Mouse (Mus musculus) ES-E14 (cell line): ENCODE results near the gene Eif2s2. TPM values are rescaled to one million over a fixed set of nuclear protein-coding genes. Genes with fewer than 3 reads are reported as not detected.

Experiments
- DNase-seq: peaks from one replicate; pipeline ENCODE4 v3.0.0-alpha.2; 2013; ENCODE audit warnings: low read depth, low spot score
- H3K27ac ChIP-seq: 2 replicates; pipeline ENCODE4 v1.5.1; 2012; ENCODE audit warnings: low read depth, mild to moderate bottlenecking, low read length, moderate library complexity, mixed read lengths; ENCODE audit not compliant: poor library complexity, insufficient read depth, severe bottlenecking
- H3K36me3 ChIP-seq: 2 replicates; pipeline ENCODE4 v1.6.1; 2012; ENCODE audit warnings: mild to moderate bottlenecking, low read length, moderate library complexity, mixed read lengths; ENCODE audit not compliant: control insufficient read depth, poor library complexity, insufficient read depth, severe bottlenecking
- H3K4me1 ChIP-seq, 2 experiments: fragments of 150-350 bp in 1 of 2; sonication (generic) in 1 of 2; 2 replicates each; pipeline ENCODE4 v1.6.1; 2012; ENCODE audit warnings: low read length in 2 of 2, mild to moderate bottlenecking in 1 of 2, mixed read lengths in 1 of 2; ENCODE audit not compliant: control insufficient read depth in 2 of 2, insufficient read depth in 2 of 2, poor library complexity in 1 of 2
- H3K4me3 ChIP-seq, 2 experiments: fragments of 150-350 bp in 1 of 2; sonication (generic) in 1 of 2; 2 replicates each; pipeline ENCODE4 v1.5.1; 2012; ENCODE audit warnings: low read length in 2 of 2, low read depth in 1 of 2, mild to moderate bottlenecking in 1 of 2, mixed read lengths in 1 of 2; ENCODE audit not compliant: insufficient read depth in 1 of 2, poor library complexity in 1 of 2, severe bottlenecking in 1 of 2
- H3K9ac ChIP-seq: 2 replicates; pipeline ENCODE4 v1.6.1; 2012; ENCODE audit warnings: low read depth, mild to moderate bottlenecking, low read length, mixed read lengths; ENCODE audit not compliant: poor library complexity, insufficient read depth, severe bottlenecking
- H3K9me3 ChIP-seq: fragments of 150-350 bp; sonication (generic); 2 replicates; pipeline ENCODE4 v1.6.1; 2012; ENCODE audit warnings: low read depth, mild to moderate bottlenecking, low read length; ENCODE audit not compliant: control insufficient read depth, insufficient read depth
- CHD2 ChIP-seq: IDR thresholded peaks from 2 replicates; pipeline ENCODE4 v1.6.1; 2014; ENCODE audit warnings: mild to moderate bottlenecking, low read depth, low read length, inconsistent platforms
- HCFC1 ChIP-seq: IDR thresholded peaks from 2 replicates; pipeline ENCODE4 v1.6.1; 2012; ENCODE audit warnings: low read length, inconsistent platforms, borderline replicate concordance; ENCODE audit not compliant: insufficient read depth
- MAFK ChIP-seq: IDR thresholded peaks from 2 replicates; pipeline ENCODE4 v1.6.1; 2014; ENCODE audit warnings: mild to moderate bottlenecking, low read depth, low read length, inconsistent platforms; ENCODE audit not compliant: insufficient read depth
- ZC3H11A ChIP-seq: IDR thresholded peaks from 2 replicates; pipeline ENCODE4 v1.6.1; 2012; ENCODE audit warnings: low read depth, mild to moderate bottlenecking, inconsistent platforms, low read length, borderline replicate concordance
- ZNF384 ChIP-seq: IDR thresholded peaks from 2 replicates; pipeline ENCODE4 v1.6.1; 2012; ENCODE audit warnings: low read depth, low read length, inconsistent platforms
- in situ Hi-C, 2 experiments: fragments of 600-800 bp; cut with MboI; formaldehyde crosslinking; loops; one replicate each; pipeline ENCODE4 v1.15.1; 2025; ENCODE audit warnings: low sequenced_read_pairs in 2 of 2, inconsistent platforms in 1 of 2; ENCODE audit not compliant: unreplicated experiment in 2 of 2
- total RNA-seq: library from RNA; depleted of rRNA; stranded (reverse); fragments of 300-350 nt; gene quantifications from 2 replicates; pipeline ENCODE4 v1.2.3, GENCODE M21; 2012; rRNA removed

Eif2s2 gene
- total RNA-seq: 140 and 229 TPM in 2 replicates

GRCm38 (mm10) chr2:154892201-154893044 lies at the start of gene Eif2s2:
Gene Eif2s2, minus strand, starts transcription at chr2:154892935.
- Histone ChIP-seq H3K9ac (peak within 1 kb of the TSS; percentile 95), H3K27ac (peak within 1 kb of the TSS; percentile 94), H3K36me3 (peaks cover 9% of the 10 kb centered on the region), H3K9me3 (no peaks in the 10 kb centered on the region), H3K4me3 (peak within 1 kb of the TSS; percentile 78 to 95), H3K4me1 (peaks cover 0 to 17% of the 10 kb centered on the region in 2 experiments; a peak in 1 of 4 replicates)
- TF ChIP-seq ZC3H11A: no peak
- TF ChIP-seq ZNF384: no peak
- TF ChIP-seq HCFC1: peak; percentile 98
- peak; percentile 32; the same call in 1 of the 2 replicates for TF ChIP-seq CHD2
- TF ChIP-seq MAFK: no peak
- peak; percentile 96 for DNase-seq
- in situ Hi-C loops: no loop called here

- no peaks in the 10 kb centered on the region for H3K9me3 ChIP-seq
- no peak overlapping the region for H3K4me3 ChIP-seq
- H3K27ac ChIP-seq: no peak overlapping the region
- DNase-seq: no peak
- H3K9ac ChIP-seq: no peak overlapping the region
- TF ChIP-seq HCFC1 (no peak), CHD2 (no peak), ZC3H11A (no peak), ZNF384 (no peak), MAFK (no peak)
- in situ Hi-C loops: loop anchor here (10.0 to 25.0 kb wide), 2 partner anchors 230 to 237 kb away; no protein-coding TSS in a partner anchor
- H3K36me3 ChIP-seq: no peaks in the 10 kb centered on the region
- H3K4me1 ChIP-seq: peaks cover 0 to 1% of the 10 kb centered on the region in 2 experiments; a peak in 1 of 4 replicates
Measured at GRCm38 (mm10) chr2:154941952-154942351, 49.2 kb upstream of the Eif2s2 start.

- no peak overlapping the region for H3K4me3 ChIP-seq
- no peak overlapping the region for H3K27ac ChIP-seq
- in situ Hi-C loops: loop anchor here in 1 of 2 experiments (25.0 kb wide), 1 partner anchor 225 kb away; no protein-coding TSS in a partner anchor
- no peaks in the 10 kb centered on the region for H3K36me3 ChIP-seq
- TF ChIP-seq ZNF384 (no peak), MAFK (no peak), HCFC1 (no peak), ZC3H11A (no peak), CHD2 (no peak)
- H3K4me1 ChIP-seq: no peaks in the 10 kb centered on the region
- DNase-seq: no peak
- no peak overlapping the region for H3K9ac ChIP-seq
- H3K9me3 ChIP-seq: no peaks in the 10 kb centered on the region
Measured at GRCm38 (mm10) chr2:154937547-154938390, 45.0 kb upstream of the Eif2s2 start.

- in situ Hi-C loops: loop anchor here in 1 of 2 experiments (25.0 kb wide), 1 partner anchor 224 kb away; no protein-coding TSS in a partner anchor
- no peak overlapping the region for H3K4me3 ChIP-seq
- H3K36me3 ChIP-seq: no peaks in the 10 kb centered on the region
- TF ChIP-seq ZC3H11A (no peak), MAFK (no peak), HCFC1 (no peak), ZNF384 (no peak), CHD2 (no peak)
- H3K4me1 ChIP-seq: no peaks in the 10 kb centered on the region
- H3K27ac ChIP-seq: no peak overlapping the region
- no peaks in the 10 kb centered on the region for H3K9me3 ChIP-seq
- no peak for DNase-seq
- H3K9ac ChIP-seq: no peak overlapping the region
Measured at GRCm38 (mm10) chr2:154936536-154937155, 43.9 kb upstream of the Eif2s2 start.
